Mouse (Mus musculus) thymus, adult 2 months (tissue): ENCODE data around the gene Nsl1. TPM values are rescaled to one million over a fixed set of nuclear protein-coding genes. Genes with fewer than 3 reads are reported as not detected.

Source experiments
- DNase-seq: peaks from one replicate; pipeline ENCODE4 v3.0.0; 2021
- H3K27ac ChIP-seq: fragments of 200-500 bp; 2 replicates; pipeline ENCODE4 v1.5.1; 2012; ENCODE audit warnings: low read length, control low read depth; ENCODE audit not compliant: control insufficient read depth, insufficient read depth
- H3K27me3 ChIP-seq: fragments of 200-500 bp; 2 replicates; pipeline ENCODE4 v1.6.1; 2012; ENCODE audit warnings: mild to moderate bottlenecking, low read length, moderate library complexity, mixed read lengths; ENCODE audit not compliant: control insufficient read depth, insufficient read depth
- H3K36me3 ChIP-seq: fragments of 200-500 bp; 2 replicates; pipeline ENCODE4 v1.6.1; 2012; ENCODE audit warnings: mild to moderate bottlenecking, low read length, moderate library complexity; ENCODE audit not compliant: control insufficient read depth, insufficient read depth
- H3K4me1 ChIP-seq: fragments of 200-500 bp; replicated peaks from 2 replicates; pipeline ENCODE4 v1.6.1; 2012; ENCODE audit warnings: low read length; ENCODE audit not compliant: control insufficient read depth, insufficient read depth
- H3K4me3 ChIP-seq: fragments of 200-500 bp; 2 replicates; pipeline ENCODE4 v1.5.1; 2012; ENCODE audit warnings: mild to moderate bottlenecking, low read length, control low read depth, moderate library complexity; ENCODE audit not compliant: control insufficient read depth, insufficient read depth
- CTCF ChIP-seq: fragments of 200-500 bp; IDR thresholded peaks from 2 replicates; pipeline ENCODE4 v1.5.1; 2012; ENCODE audit warnings: mild to moderate bottlenecking, control low read depth, low read length, moderate library complexity, borderline replicate concordance; ENCODE audit not compliant: control insufficient read depth, poor library complexity, insufficient read depth; ENCODE audit errors: extremely low read depth
- POLR2A ChIP-seq: fragments of 200-500 bp; IDR thresholded peaks from 2 replicates; pipeline ENCODE4 v1.6.1; 2012; ENCODE audit warnings: mild to moderate bottlenecking, low read length, control low read depth, moderate library complexity; ENCODE audit not compliant: control insufficient read depth, poor library complexity, insufficient read depth; ENCODE audit errors: extremely low read depth
- WGBS: fragments of 180-500 bp; shearing (Covaris S2); methylation state at CpG from one replicate; pipeline ENCODE4 v1.1.7; 2018; 5-methylcytosine and 5-hydroxymethylcytosine counted together
- polyA plus RNA-seq: library from polyadenylated mRNA; depleted of rRNA; stranded (reverse); fragments of >200 nt; gene quantifications from 2 replicates; pipeline ENCODE4 v1.2.3, GENCODE M21; 2012

Nsl1 gene
- polyA plus RNA-seq, 1 experiment: 8.1 TPM

- Histone ChIP-seq H3K36me3 (peaks cover 26% of the 10 kb centered on the region; the same call in 1 of the 2 replicates), H3K4me3 (no peak overlapping the region), H3K27me3 (no peaks in the 10 kb centered on the region), H3K4me1 (0 out of 2 replicates have a peak, but pooled peaks cover 2% of the 10 kb centered on the region), H3K27ac (no peak overlapping the region)
- 98% methylated on average over 5 of the region's 5 CpGs for WGBS
- TF ChIP-seq POLR2A (no peak), CTCF (no peak)
- DNase-seq: no peak
These were observed 5.6 kb downstream of the Nsl1 start for GRCm38 (mm10) chr1:191068377-191068776.

- H3K27ac ChIP-seq: no peak overlapping the region
- DNase-seq: no peak
- no peak overlapping the region for H3K4me3 ChIP-seq
- TF ChIP-seq POLR2A (no peak), CTCF (no peak)
- no peaks in the 10 kb centered on the region for H3K27me3 ChIP-seq
- peaks cover 29% of the 10 kb centered on the region; the same call in 1 of the 2 replicates for H3K36me3 ChIP-seq
- no peaks in the 10 kb centered on the region for H3K4me1 ChIP-seq
- 97% methylated on average over 4 of the region's 4 CpGs for WGBS
These were observed 7.4 kb downstream of the Nsl1 start for GRCm38 (mm10) chr1:191070259-191070658.

DNA sequence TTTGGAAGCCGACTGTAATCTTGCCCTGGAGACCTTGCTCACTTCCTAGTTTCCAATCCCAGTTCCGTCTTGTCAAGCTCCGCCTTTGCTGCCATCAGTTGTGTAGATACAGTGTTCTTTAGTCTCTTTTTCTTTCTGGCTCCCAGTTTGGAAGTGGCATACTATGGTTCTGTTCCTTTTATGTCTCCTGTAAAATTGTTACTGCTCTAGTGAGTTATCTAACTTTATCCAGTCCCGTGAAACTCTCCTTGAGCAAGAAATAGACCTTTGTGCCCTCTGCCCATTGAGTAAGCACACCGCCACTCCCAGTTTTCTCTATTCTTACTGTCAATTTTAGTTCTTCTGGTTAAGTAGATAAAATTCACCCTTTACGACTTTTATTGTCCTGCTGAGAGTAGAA is 8.8 kb downstream of the Nsl1 start:
- WGBS: 96% methylated on average over 6 of the region's 6 CpGs
- no peaks in the 10 kb centered on the region for H3K4me1 ChIP-seq

DNA sequence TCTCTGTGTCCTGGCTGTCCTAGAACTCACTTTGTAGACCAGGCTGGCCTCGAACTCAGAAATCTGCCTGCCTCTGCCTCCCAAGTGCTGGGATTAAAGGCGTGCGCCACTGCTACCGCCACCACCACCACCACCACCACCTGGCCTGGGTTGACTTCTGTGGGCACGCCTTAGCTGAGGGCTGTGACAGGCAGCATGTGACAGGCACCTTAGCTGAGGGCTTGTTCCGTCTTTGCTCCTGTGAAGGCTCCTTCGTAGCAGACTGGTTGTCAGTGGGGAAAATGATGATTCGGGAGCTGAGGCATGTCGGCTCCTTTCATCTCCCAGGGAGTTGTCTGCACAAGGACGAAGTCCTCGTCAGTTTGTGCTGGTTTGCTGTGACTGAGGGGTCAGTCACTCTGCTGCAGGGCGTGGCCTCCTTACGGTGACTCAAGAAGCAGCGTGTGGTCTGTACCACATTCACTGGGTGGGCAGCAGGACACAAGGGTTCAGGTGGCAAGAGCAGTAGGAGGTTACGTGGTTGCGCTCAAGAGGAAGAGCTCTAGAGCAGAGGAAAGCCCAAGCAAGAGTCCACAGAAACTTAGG is 9.6 kb downstream of the Nsl1 start:
- H3K36me3 ChIP-seq: peaks cover 31% of the 10 kb centered on the region; the same call in 1 of the 2 replicates
- no peaks in the 10 kb centered on the region for H3K4me1 ChIP-seq
- H3K4me3 ChIP-seq: no peak overlapping the region
- no peak for DNase-seq
- 94% methylated on average over 16 of the region's 16 CpGs for WGBS
- TF ChIP-seq POLR2A: no peak
- H3K27me3 ChIP-seq: no peaks in the 10 kb centered on the region
- H3K27ac ChIP-seq: no peak overlapping the region

More for the DNA sequence above, 8.8 kb downstream of the Nsl1 start:
- Histone ChIP-seq H3K27ac (no peak overlapping the region), H3K36me3 (peaks cover 29% of the 10 kb centered on the region; the same call in 1 of the 2 replicates), H3K27me3 (no peaks in the 10 kb centered on the region), H3K4me3 (no peak overlapping the region)
- TF ChIP-seq CTCF (no peak), POLR2A (no peak)
- no peak for DNase-seq

DNA sequence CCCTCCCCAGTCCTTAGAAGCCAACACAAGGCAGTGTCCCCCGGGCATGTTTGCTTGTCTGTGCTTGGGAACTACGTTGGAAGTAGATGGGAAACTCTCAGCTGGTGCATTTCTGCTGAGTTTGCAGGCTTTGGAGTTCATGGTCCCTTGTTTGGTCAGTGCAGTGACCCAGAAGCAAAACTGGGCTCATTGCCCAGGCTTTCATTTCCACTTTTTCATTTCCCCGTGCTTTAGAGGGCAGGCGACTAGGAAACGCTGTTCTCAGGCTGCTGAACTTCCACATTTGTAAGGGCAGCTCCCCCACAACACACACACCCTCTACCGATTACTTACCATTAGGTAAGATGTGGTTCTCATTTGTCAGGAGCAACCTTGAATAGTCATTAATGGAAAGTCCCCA is 10.2 kb downstream of the Nsl1 start:
- DNase-seq: no peak
- H3K36me3 ChIP-seq: peaks cover 36% of the 10 kb centered on the region; the same call in 1 of the 2 replicates
- 69% methylated on average over 6 of the region's 6 CpGs for WGBS

DNA sequence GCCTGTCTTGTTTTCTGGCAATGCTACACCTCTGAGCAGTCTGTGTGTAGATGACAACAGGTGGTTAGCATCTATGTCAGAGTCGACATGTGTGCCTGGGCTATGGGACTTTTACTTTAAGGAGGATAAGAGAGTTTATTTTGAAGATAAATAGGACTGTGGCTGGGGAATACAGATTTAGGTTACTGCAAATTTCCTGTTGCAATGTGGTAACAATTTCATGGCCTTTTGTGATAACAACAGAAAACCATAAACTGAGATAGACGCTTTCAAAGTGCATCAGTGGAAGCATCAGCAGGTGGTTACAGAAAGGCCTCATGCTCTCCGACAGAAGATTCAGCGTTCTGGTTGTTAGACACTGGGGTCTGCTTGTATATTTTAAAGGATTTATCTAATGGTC is 10.7 kb downstream of the Nsl1 start:
- peaks cover 36% of the 10 kb centered on the region; the same call in 1 of the 2 replicates for H3K36me3 ChIP-seq
- no peak overlapping the region for H3K4me3 ChIP-seq
- no peaks in the 10 kb centered on the region for H3K4me1 ChIP-seq
- no peak overlapping the region for H3K27ac ChIP-seq
- no peaks in the 10 kb centered on the region for H3K27me3 ChIP-seq
- 85% methylated on average over 4 of the region's 4 CpGs for WGBS
- TF ChIP-seq POLR2A (no peak), CTCF (no peak)
- no peak for DNase-seq

More for the DNA sequence above, 10.2 kb downstream of the Nsl1 start:
- TF ChIP-seq CTCF: no peak
- no peak for TF ChIP-seq POLR2A
- Histone ChIP-seq H3K4me1 (no peaks in the 10 kb centered on the region), H3K4me3 (no peak overlapping the region), H3K27ac (no peak overlapping the region), H3K27me3 (no peaks in the 10 kb centered on the region)

GRCm38 (mm10) chr1:191075199-191075883 is 12.5 kb downstream of the Nsl1 start:
- 72% methylated on average over 10 of the region's 10 CpGs for WGBS
- no peak for DNase-seq
- Histone ChIP-seq H3K4me3 (no peak overlapping the region), H3K27ac (no peak overlapping the region), H3K36me3 (peaks cover 27% of the 10 kb centered on the region; the same call in 1 of the 2 replicates), H3K27me3 (no peaks in the 10 kb centered on the region), H3K4me1 (no peaks in the 10 kb centered on the region)
- TF ChIP-seq POLR2A: no peak
- TF ChIP-seq CTCF: no peak
